Mouse (Mus musculus): ENCODE measurements around the gene Zfp874b.

DNA sequence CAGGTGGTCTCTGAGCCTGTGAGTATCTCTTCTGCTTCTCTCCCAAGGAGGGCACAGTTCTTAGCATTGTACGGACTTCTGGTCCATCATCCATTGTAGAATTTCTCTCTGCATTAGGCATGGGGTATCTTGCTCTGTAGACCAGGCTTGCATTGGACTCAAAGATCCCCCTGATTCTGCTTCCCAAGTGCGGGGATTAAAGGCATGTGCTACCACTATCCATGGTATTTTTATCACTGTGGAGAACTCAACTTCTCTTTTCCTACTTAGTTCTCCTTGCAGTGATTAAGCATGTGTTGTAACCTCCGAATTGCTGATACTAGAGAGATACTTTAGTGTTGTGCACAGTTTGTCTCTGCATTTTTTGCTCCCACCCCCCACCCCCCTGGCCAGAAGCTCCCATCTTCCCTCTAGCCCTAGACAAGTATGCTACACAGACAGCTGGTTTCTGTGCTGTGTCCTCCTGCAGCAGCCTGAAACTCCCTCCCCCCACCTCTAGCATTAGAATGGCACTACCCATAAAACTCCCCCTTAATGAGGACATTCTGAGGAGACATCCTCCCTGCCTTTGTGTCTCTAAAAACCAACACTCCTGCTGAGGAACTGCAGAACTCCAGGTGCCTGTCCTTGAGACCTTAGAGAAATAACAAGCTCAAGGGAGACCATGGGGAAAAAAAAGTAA, 43.1 kb upstream of the Zfp874b start:
- TF ChIP-seq CTCF (conservative IDR thresholded peaks at IDR 0.05; ENCODE audit: insufficient read depth, insufficient read length, low read depth, low read length) (no peak), POLR2A (IDR thresholded peaks at IDR 0.05; ENCODE audit: low read depth, low read length) (no peak)
